Mouse (Mus musculus): ENCODE results near the gene Gga3.

The Gga3 gene

GRCm38 (mm10) chr11:115614346-115615107 lies 10.7 kb upstream of the Gga3 start:
- in situ Hi-C loops (cut with MboI; ENCODE audit: unreplicated experiment in 2 of 2) = loop anchor here (5.0 to 10.0 kb wide), 5 partner anchors 52 to 260 kb away; partner anchors contain the start of genes Caskin2 (in 1 of the 2), Nup85 (in 1 of the 2) and Tsen54 (in 1 of the 2)

- in situ Hi-C loops (cut with MboI; ENCODE audit: unreplicated experiment in 2 of 2) = loop anchor here (5.0 to 10.0 kb wide), 5 partner anchors 51 to 259 kb away; partner anchors contain the start of genes Caskin2 (in 1 of the 2), Nup85 (in 1 of the 2) and Tsen54 (in 1 of the 2)
These were observed 9.5 kb upstream of the Gga3 start for GRCm38 (mm10) chr11:115613138-115613945.

- in situ Hi-C loops (cut with MboI; ENCODE audit: unreplicated experiment in 2 of 2) = loop anchor here (5.0 to 10.0 kb wide), 5 partner anchors 50 to 258 kb away; partner anchors contain the start of genes Caskin2 (in 1 of the 2), Nup85 (in 1 of the 2) and Tsen54 (in 1 of the 2)
These were observed 8.7 kb upstream of the Gga3 start, which contains the start of gene Mif4gd for GRCm38 (mm10) chr11:115612410-115613137. Mif4gd (minus strand) TSS chr11:115612969.

- in situ Hi-C loops (cut with MboI; ENCODE audit: unreplicated experiment in 2 of 2) = loop anchor here (5.0 to 10.0 kb wide), 5 partner anchors 50 to 257 kb away; partner anchors contain the start of genes Caskin2 (in 1 of the 2), Nup85 (in 1 of the 2) and Tsen54 (in 1 of the 2)
These were observed 8.2 kb upstream of the Gga3 start for GRCm38 (mm10) chr11:115612059-115612409.

GRCm38 (mm10) chr11:115611173-115611572 lies 7.3 kb upstream of the Gga3 start:
- in situ Hi-C loops (cut with MboI; ENCODE audit: unreplicated experiment in 2 of 2) = loop anchor here (5.0 to 10.0 kb wide), 5 partner anchors 49 to 256 kb away; partner anchors contain the start of genes Caskin2 (in 1 of the 2), Nup85 (in 1 of the 2) and Tsen54 (in 1 of the 2)

- in situ Hi-C loops (cut with MboI; ENCODE audit: unreplicated experiment in 2 of 2) = no loop called here
These were observed 5.7 kb upstream of the Gga3 start for GRCm38 (mm10) chr11:115609576-115609975.

- in situ Hi-C loops (cut with MboI; ENCODE audit: unreplicated experiment in 2 of 2) = no loop called here
These were observed 4.9 kb upstream of the Gga3 start for GRCm38 (mm10) chr11:115608421-115609399.

GRCm38 (mm10) chr11:115606733-115607132 lies 2.9 kb upstream of the Gga3 start:
- in situ Hi-C loops (cut with MboI; ENCODE audit: unreplicated experiment in 2 of 2) = no loop called here

- in situ Hi-C loops (cut with MboI; ENCODE audit: unreplicated experiment in 2 of 2) = no loop called here
These were observed 449 bp upstream of the Gga3 start for GRCm38 (mm10) chr11:115604304-115604696.

- in situ Hi-C loops (cut with MboI; ENCODE audit: unreplicated experiment in 2 of 2) = no loop called here
These were observed 749 bp downstream of the Gga3 start for GRCm38 (mm10) chr11:115603128-115603475.

- in situ Hi-C loops (cut with MboI; ENCODE audit: unreplicated experiment in 2 of 2) = no loop called here
These were observed 2.7 kb downstream of the Gga3 start for GRCm38 (mm10) chr11:115601174-115601573.

- in situ Hi-C loops (cut with MboI; ENCODE audit: unreplicated experiment in 2 of 2) = no loop called here
These were observed 3.1 kb downstream of the Gga3 start for GRCm38 (mm10) chr11:115600743-115601142.

GRCm38 (mm10) chr11:115599722-115600121 lies 4.1 kb downstream of the Gga3 start:
- in situ Hi-C loops (cut with MboI; ENCODE audit: unreplicated experiment in 2 of 2) = no loop called here

GRCm38 (mm10) chr11:115598309-115598708 lies 5.5 kb downstream of the Gga3 start:
- in situ Hi-C loops (cut with MboI; ENCODE audit: unreplicated experiment in 2 of 2) = no loop called here

- in situ Hi-C loops (cut with MboI; ENCODE audit: unreplicated experiment in 2 of 2) = no loop called here
These were observed 8.6 kb downstream of the Gga3 start for GRCm38 (mm10) chr11:115595209-115595608.

GRCm38 (mm10) chr11:115590526-115591075 lies 13.2 kb downstream of the Gga3 start:
- in situ Hi-C loops (cut with MboI; ENCODE audit: unreplicated experiment in 2 of 2) = no loop called here

GRCm38 (mm10) chr11:115587984-115588383 lies 15.9 kb downstream of the Gga3 start:
- in situ Hi-C loops (cut with MboI; ENCODE audit: unreplicated experiment in 2 of 2) = no loop called here

- in situ Hi-C loops (cut with MboI; ENCODE audit: unreplicated experiment in 2 of 2) = no loop called here
These were observed 17.4 kb downstream of the Gga3 start for GRCm38 (mm10) chr11:115586403-115586802.

- in situ Hi-C loops (cut with MboI; ENCODE audit: unreplicated experiment in 2 of 2) = no loop called here
These were observed 18.2 kb downstream of the Gga3 start for GRCm38 (mm10) chr11:115585573-115586100.

Data from v-Abl transformed pro-B cells (cell line).